Mouse (Mus musculus) urinary bladder, adult 2 months (tissue): ENCODE results near the gene Il12a. TPM values are rescaled to one million over a fixed set of nuclear protein-coding genes. Genes with fewer than 3 reads are reported as not detected.
"Not testable (repeated sequence)": the region's sequence is repeated elsewhere in the genome, so short reads cannot be mapped to it uniquely, and the experiment has no call there.

Source experiments
- DNase-seq: peaks from one replicate; pipeline ENCODE4 v3.0.0; 2022; ENCODE audit warnings: low spot score
- polyA plus RNA-seq: library from polyadenylated mRNA; depleted of rRNA; stranded (reverse); fragments of >200 nt; gene quantifications from 2 replicates; pipeline ENCODE4 v1.2.3, GENCODE M21; 2012; rRNA removed

Gene Il12a
- polyA plus RNA-seq, 1 experiment, result 0.18 TPM

DNA sequence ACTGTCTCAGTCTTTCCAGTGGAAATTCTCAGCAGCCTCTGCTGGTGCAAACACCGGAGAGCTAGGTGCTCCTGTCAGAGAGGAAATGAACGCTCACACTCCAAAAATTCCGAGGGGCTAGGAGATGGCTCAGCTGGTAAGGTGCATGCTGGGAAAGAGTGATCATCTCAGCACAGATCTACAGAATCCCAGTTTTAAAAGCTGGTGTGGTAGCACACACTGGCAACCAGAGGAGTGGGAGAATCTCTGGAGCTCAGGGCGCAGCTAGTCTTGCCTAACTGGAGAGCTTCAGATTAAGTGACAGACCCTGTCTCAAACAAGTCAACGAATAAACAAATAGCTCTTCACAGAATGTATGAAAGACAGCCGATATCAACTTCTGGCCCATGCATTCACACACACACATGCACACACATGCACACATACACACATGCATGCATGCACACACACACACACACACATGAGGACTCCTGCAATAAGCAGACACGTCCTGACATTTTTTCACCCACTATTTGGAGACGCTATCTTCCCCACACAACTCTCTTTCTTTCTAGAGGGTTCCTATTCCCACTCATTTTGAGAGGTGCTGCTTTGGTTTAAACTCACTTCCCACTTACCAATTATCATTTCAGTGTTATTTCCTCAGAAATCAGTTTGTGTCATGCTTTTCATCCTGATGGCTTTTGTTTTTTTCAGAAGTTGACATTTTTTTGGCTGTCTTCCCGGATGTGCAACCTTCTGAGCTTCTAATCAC, 52.5 kb downstream of the Il12a start:
- no peak for DNase-seq

DNA sequence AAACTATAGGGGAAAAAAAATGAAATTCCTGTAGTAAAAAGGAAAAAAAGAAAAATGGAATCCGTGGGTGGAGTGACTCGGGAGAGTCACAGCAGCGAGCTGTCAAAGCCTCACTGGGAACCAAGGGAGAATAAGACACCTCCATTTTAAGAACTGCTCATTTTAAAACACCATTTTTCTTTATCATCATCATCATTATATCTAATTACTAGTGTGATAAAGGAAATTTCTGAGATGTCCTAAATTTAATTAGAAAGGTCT, 53.0 kb downstream of the Il12a start:
- no peak for DNase-seq

DNA sequence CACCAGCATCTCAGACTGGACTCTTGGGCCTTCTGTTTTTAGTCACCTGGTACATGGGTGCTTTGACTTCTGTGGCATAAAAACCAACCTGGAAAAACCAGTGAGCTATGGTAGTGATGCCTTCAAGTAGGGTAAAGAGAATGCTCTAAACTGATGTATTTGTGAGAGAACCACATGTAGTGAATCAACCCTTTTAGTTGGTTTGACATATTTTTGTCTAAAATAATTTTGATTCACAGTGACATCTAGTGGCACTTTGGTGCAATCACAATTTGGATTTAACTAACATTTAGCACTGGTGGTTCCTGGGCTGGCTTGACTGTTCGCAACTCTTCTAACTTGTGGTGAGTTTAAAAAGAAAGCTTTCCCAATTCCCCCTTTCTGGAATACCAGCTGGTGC, 53.7 kb downstream of the Il12a start:
- no peak for DNase-seq

DNA sequence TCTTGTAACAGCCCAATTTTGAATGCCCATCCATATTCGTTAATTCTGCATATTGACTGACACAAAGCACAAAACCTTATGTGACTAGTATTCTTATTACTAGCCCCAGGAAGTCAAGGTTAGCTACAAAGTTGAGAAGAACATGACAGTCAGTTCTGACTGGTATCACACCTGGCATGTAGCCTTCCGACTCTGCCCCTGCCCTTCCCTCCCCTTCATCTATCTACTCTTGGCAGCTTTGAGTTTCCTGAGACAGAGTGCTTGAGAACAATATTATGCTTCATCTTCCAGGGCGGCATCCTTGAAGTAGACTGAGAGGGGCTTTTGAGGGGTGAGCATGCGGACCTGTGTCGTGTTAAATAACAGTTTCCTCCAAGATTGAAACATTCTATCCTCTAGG, 54.6 kb downstream of the Il12a start:
- no peak for DNase-seq

DNA sequence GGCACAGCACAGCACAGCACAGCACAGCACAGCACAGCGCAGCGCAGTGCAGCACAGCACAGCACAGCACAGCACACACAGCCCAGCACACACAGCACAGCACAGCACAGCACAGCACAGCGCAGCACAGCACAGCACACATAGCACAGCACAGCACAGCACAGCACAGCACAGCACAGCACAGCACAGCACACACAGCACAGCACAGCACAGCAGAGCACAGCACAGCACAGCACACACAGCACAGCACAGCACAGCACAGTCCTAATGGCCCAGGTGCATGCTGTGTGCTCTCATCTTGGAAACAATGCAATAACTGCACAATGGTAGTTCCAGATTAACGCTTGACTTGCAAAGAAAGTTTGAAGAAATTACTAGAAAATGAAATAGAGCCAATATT, 55.8 kb downstream of the Il12a start:
- not testable (repeated sequence) for DNase-seq

Other genes starting within 250 kb of the Il12a start
- 0.19 and 0.28 TPM in 2 replicates for gene 1110032F04Rik, start 178.9 kb downstream of the Il12a start, polyA plus RNA-seq